Comparison of ENCODE assay signal across 8 mouse cellular contexts in genomic region chr1:189761581-189762021, GRCm38 (mm10). TPM values are rescaled to one million over a fixed set of nuclear protein-coding genes. Genes with fewer than 3 reads are reported as not detected.
A peak's percentile ranks its signal among the peaks of the same experiment; 100 is the strongest.
DNase-seq lines count a peak whose midpoint lies in the region; ATAC-seq and TF ChIP-seq lines count a peak whose summit lies in the region.

No protein-coding gene starts in this region.

- H3K27ac ChIP-seq in kidney, postnatal 0 days = peak overlapping the region; percentile 70
- no peak overlapping the region for H3K27ac ChIP-seq in hindbrain, embryonic 12.5 days

- no peak overlapping the region for H3K4me3 ChIP-seq in kidney, postnatal 0 days (replicated peaks; ENCODE audit: low read depth, low read length)
- no peak overlapping the region for H3K4me3 ChIP-seq in hindbrain, embryonic 12.5 days

- no peaks in the 10 kb centered on the region for H3K36me3 ChIP-seq in kidney, postnatal 0 days (ENCODE audit: insufficient read depth, low read length)
- no peaks in the 10 kb centered on the region for H3K36me3 ChIP-seq in hindbrain, embryonic 12.5 days

- peaks cover 14% of the 10 kb centered on the region for H3K4me1 ChIP-seq in kidney, postnatal 0 days (replicated peaks; ENCODE audit: insufficient read depth, low read length)
- H3K4me1 ChIP-seq in hindbrain, embryonic 12.5 days = peaks cover 23% of the 10 kb centered on the region

- 12% methylated on average over 6 of the region's 6 CpGs for WGBS in kidney, postnatal 0 days
- WGBS in hindbrain, embryonic 12.5 days = 14% methylated on average over 6 of the region's 6 CpGs

- intact Hi-C loops in gastrocnemius, postnatal 36 days (cut with DNase I) = no loop called here

- H3K9ac ChIP-seq in kidney, postnatal 0 days (ENCODE audit: low read depth, low read length) = no peak overlapping the region
- H3K9ac ChIP-seq in hindbrain, embryonic 12.5 days = no peak overlapping the region

- H3K27me3 ChIP-seq in kidney, postnatal 0 days (ENCODE audit: insufficient read depth, low read length) = no peaks in the 10 kb centered on the region
- H3K27me3 ChIP-seq in hindbrain, embryonic 12.5 days = no peaks in the 10 kb centered on the region

- H3K9me3 ChIP-seq in kidney, postnatal 0 days (replicated peaks; ENCODE audit: low read length) = no peaks in the 10 kb centered on the region
- no peaks in the 10 kb centered on the region for H3K9me3 ChIP-seq in hindbrain, embryonic 12.5 days (replicated peaks)

- ATAC-seq in kidney, postnatal 0 days (replicated peaks; ENCODE audit: low FRiP score, low read depth) = peak; percentile 90
- ATAC-seq in hindbrain, embryonic 12.5 days (ENCODE audit: low FRiP score) = no peak

- no peak overlapping the region for H3K4me2 ChIP-seq in kidney, postnatal 0 days (ENCODE audit: low read length)
- no peak overlapping the region for H3K4me2 ChIP-seq in hindbrain, embryonic 12.5 days (replicated peaks)

- DNase-seq in adrenal gland, adult (ENCODE audit: inconsistent age in 2 of 2, low spot score in 1 of 2) = peak; percentile 29 to 79
- no peak for DNase-seq in adrenal gland, postnatal 4 days (ENCODE audit: low spot score in 2 of 2)
- DNase-seq in right cerebral cortex, adult 2 months (ENCODE audit: low spot score in 2 of 2) = peak; percentile 36 to 56
- DNase-seq in right cerebral cortex, postnatal 14 days = no peak
- peak; percentile 68 for DNase-seq in kidney, postnatal 0 days (ENCODE audit: low spot score)
- peak; percentile 32 for DNase-seq in telencephalon, adult 2 months (ENCODE audit: low read depth, low spot score)
- DNase-seq in gastrocnemius, postnatal 36 days = no peak

- TF ChIP-seq CTCF in kidney, postnatal 0 days (IDR thresholded peaks at IDR 0.05; ENCODE audit: low read depth) = no peak

RNA-seq across cellular contexts. Expression of gene Ptpn14, which starts 33.5 kb away (rescaled TPM):
- total RNA-seq in adrenal gland, postnatal 4 days (2021) = 10 to 100 TPM; 20.7 to 33.7 TPM
- polyA plus RNA-seq in kidney, postnatal 0 days (2015; fragmentation: Nextera tagmentation; extraction: Ambion mirVana) = 11.1 and 11.6 TPM in 2 replicates
- total RNA-seq in gastrocnemius, postnatal 36 days (2021) = 10 to 100 TPM in 1 of 2 experiments, 1 to 10 TPM in 1; 9.7 to 13.0 TPM
- 7.6 and 8.7 TPM in 2 replicates for polyA plus RNA-seq in hindbrain, embryonic 12.5 days (2016; fragmentation: Nextera tagmentation; extraction: Ambion mirVana)

Comparison
In these comparisons a context has a peak if more than half of its experiments do, and no peak if none do; other contexts are left out.
1. DNase-seq: peak in adrenal gland, adult (2 of 2), right cerebral cortex, adult 2 months (2 of 2), kidney, postnatal 0 days (single experiment) and telencephalon, adult 2 months (single experiment); none in adrenal gland, postnatal 4 days (0 of 2), right cerebral cortex, postnatal 14 days (single experiment) and gastrocnemius, postnatal 36 days (0 of 2).